Mouse (Mus musculus) mouse trophoblast stem cell (cell line): ENCODE data around the gene Fbxl22.

Experiments used
- in situ Hi-C, 2 experiments: fragments of 300-500 bp; cut with MseI, MboI; formaldehyde crosslinking; loops; 2 replicates in 1 of 2; 3 replicates in 1 of 2; pipeline ENCODE4 v1.15.1; 2025

Gene Fbxl22

DNA sequence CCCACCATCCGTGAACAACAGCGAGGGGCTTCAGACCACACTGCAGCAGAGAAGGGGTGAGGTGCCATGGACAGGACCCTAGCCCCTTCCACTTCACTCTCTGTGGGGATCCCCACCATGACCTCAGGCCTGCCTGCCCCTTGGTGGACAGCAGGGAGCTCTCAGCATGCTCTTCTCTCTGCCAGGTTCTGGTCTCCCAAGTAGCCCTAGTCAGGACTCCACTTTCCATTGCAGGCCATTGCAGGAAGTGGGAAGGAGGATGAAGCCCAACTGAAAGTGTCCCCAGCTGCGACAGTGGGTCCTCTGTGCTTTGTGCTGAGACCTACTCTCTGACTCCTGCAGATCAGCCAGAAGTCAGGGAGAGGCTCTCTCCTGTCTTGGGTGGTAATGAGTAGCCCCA is 6.7 kb downstream of the Fbxl22 start:
- in situ Hi-C loops: no loop called here

DNA sequence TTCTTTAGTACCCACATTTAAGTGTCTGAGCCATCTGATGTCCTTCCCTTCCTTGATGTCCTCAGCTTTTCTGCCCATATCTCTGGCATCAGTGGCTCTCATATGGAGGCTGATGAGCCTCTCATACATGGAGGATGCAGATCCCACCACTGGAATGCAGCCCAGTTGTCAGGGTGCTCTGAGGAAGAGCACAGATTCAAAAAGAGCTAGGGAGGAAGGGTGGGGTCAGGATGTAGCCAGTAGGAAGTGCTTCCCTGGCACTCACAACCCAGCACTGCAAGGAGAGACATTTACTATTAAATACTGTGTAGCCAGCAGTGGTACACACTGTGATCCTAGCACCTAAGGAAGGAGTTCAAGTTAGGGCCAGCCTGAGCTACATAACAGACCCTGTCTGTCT is 8.0 kb downstream of the Fbxl22 start:
- in situ Hi-C loops: no loop called here

DNA sequence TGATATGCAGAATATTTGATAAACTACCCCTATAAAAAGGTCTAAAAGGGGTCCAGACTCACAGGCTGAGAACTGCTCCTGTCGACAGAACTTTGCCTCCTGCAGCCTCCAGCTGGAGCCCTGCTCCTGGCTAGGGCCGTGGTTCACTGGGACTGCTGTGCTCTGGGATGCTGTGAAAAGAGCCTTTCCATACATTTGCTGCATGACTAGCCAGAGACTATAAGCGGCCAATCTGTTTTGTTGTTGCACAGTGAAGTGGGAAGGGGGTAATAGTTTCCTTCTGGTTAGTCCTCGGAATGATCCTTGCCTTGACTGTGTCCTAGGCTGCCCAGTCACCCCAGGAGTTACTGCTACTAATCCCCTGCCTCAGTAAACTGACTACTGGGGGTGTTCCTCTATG is 8.4 kb downstream of the Fbxl22 start:
- in situ Hi-C loops: no loop called here

DNA sequence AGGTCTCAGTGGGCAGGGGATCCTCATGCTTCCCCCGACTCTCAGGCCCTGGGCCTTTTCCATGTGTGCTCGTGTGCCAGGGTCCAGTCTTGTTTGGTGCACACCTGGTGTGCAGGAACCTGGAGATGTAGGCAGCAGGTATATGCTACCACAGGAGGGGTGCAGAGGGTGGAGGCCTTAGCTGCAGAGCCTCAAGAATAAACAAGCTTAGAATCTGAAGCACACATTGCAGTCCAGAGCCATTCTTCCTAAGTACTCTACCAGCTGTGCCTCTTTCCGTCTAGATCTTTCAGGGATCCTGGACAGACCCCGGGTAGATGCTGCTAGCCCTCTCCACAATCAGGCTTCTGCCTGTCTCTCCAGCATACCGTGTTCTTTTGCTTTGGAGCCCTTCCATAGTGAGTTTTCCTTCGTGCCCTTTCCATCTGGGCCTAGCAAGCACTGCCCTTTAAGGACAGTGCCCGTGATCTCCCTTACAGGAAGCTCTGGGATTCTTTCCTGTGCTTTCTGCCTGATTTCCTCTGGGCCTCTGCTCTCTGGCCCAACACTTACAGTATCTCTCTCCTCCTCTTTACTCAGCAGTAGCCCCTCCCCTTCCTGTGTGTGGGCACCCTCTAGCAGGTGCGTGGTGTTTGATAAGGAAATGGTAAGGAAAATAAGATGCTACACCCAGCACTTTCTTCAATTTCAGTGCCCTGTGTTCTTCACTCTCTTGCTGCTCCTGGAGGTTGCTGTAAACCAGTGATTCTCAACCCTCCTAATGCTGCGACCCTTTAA is 9.1 kb downstream of the Fbxl22 start:
- in situ Hi-C loops: no loop called here

DNA sequence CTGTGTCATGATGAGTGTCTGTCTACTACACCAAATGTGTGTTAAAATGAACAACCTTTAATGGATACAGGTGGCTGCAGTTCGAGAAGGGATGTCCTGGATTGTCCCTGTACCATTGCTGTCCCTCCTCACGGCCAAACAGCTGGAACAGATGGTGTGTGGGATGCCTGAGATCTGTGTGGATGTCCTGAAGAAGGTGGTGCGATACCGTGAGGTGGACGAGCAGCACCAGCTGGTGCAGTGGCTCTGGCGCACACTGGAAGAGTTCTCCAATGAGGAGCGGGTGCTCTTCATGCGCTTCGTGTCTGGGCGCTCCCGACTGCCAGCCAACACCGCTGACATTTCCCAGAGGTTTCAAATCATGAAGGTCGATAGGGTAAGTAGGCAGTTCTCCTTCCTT is 9.9 kb downstream of the Fbxl22 start:
- in situ Hi-C loops: no loop called here

DNA sequence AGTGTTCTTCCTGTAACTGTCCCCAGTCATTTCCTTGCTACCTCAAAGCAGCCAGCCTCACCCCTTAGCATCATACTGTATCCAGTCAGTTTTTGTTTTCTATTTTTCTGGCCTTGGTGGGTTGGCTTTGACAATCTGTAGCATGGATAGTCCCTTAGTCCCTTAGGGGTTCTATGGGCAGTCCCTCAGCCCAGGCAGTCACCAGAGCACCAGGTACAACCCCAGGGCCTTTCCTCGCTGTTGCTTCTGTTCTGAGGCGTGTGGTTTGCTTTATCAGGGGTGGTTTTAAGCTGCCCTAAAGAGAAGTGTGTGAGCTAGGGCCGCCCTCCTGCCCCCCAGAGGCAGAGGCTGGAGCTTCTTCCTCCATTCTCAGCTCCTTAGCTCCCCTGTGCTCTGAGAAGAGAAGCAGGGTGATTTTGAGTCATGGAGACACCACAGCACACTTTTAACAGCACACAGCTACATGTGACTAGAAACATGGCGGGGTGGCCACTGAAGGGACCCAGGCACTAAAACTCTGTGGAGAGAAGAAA is 10.4 kb downstream of the Fbxl22 start:
- in situ Hi-C loops: no loop called here

DNA sequence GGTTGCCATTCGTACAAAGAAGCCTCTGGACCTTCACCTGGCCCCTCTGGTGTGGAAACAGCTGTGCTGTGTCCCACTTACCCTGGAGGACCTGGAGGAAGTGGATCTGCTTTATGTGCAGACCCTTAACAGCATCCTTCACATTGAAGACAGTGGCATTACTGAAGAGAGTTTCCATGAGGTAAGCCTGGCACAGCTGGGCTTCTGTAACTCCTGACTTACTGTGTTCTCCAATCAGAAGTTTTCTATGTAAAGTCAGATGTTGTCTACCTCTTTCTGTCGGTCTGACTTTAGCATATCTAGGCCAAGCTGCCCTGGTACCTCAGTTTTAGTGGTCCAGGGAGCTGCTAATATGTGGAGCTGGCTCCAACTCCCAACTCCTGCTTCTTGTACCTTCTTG is 13.1 kb downstream of the Fbxl22 start:
- in situ Hi-C loops: no loop called here

DNA sequence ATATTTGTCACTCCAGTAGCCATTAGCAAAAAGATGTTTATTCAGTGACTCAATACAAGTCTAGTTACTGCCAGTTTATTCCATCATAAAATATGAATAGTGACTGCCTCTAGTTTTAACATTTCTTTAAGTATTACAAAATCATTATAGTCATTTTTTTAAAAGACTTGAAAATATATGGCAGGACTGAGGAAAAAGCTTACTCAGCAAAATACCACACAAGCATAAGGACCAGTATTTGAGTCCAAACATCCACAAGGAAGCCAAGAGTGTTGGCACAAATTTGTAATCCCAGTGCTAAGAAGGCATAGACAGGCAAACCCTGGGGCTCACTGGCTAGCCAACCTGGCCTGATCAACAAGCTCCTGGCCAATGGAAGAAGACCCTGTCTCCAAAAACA is 20.4 kb downstream of the Fbxl22 start:
- in situ Hi-C loops: no loop called here

DNA sequence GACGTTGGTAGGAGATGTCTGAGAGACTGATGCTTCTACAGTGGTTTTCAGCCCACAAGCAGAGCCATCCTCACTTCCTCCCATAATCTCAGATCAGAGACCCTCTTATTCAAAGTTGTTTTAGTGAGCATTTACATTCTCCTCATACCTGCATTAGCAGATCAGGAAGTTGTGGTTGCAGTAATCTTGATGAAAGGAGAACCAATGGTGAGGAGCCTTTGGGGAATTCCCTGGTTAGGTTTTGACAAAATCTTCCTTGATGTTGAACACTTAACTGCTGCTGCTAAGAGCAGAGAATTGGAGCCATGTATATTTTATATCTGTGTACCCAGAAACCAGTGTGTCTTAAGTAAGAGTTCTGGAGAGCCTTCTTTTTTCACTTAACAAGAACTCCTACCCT is 22.0 kb downstream of the Fbxl22 start:
- in situ Hi-C loops: no loop called here

DNA sequence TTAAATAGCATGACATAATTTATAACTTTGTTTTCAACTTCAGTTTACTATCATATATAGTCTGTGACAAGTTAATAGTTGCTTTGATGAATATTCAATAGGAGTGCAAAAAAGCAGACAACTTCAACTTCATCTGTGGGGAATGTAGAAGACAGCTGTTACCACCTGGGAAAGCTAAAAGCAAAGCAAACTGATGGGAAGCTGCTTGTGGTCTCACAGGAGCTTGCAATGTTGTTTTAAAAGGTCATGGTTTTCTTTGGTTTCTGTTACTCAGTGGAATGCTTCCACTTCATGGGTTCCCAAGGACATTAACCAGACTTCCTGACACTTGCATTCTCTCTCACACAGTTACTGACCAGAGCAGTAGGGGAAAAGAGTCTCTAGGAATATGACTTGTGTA is 25.6 kb downstream of the Fbxl22 start:
- in situ Hi-C loops: no loop called here

DNA sequence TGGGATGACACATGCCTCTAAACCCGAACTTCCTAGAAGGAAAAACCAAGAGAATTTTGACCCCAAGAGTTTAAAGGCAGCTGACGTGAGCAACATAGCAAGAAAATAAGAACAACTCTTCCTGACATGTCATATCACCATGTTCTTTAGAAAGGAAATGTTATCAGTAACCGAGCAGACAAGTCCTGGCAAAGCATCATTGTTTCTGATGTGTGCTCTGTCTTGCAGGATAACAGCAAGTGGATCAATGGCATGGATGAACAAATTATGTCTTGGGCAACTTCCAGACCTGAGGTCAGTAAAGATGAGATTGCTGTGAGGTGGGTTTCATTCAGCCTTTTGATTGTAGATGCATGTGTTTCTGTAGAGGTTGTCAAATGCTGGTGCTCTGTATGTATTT is 31.0 kb downstream of the Fbxl22 start:
- in situ Hi-C loops: no loop called here

DNA sequence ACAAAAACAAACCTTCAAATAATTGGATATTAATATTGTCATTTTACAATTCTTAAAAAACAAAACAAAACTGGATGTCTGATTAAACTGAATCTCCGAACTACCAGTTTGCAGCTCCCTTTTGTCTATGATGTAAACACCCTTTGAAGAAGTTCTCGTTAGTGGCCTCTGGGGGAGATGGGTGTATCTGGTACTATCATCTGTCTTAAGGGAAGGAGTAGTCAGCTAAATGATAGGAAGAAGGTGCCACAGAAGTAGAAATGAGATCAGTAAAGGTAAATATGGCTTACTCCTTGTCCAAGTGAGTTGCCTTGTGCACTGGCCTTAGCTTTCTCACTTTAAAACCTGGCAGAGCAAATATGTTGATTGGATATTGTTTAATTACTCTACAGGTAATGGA is 36.6 kb downstream of the Fbxl22 start:
- in situ Hi-C loops: no loop called here

DNA sequence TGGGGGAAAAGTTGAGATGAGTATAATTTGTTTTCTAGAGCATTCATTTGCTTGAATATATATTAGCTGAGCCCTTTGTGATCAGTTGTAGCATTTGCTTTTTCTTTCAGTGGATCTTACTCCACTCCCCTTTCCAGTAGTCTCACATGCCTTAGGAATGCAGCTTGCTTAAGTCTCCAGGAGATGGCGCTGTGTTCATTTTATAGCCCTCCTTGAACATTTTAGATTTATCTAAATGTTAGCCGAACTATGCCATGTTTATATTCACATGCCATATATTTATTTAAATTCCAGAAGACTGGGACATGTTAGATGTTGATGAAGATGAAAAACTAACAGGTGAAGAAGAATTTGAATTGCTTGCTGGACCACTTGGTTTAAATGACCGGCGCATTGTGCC is 49.3 kb downstream of the Fbxl22 start:
- in situ Hi-C loops: no loop called here
